Mouse (Mus musculus): ENCODE measurements around the gene Tcf12.

The Tcf12 gene

DNA sequence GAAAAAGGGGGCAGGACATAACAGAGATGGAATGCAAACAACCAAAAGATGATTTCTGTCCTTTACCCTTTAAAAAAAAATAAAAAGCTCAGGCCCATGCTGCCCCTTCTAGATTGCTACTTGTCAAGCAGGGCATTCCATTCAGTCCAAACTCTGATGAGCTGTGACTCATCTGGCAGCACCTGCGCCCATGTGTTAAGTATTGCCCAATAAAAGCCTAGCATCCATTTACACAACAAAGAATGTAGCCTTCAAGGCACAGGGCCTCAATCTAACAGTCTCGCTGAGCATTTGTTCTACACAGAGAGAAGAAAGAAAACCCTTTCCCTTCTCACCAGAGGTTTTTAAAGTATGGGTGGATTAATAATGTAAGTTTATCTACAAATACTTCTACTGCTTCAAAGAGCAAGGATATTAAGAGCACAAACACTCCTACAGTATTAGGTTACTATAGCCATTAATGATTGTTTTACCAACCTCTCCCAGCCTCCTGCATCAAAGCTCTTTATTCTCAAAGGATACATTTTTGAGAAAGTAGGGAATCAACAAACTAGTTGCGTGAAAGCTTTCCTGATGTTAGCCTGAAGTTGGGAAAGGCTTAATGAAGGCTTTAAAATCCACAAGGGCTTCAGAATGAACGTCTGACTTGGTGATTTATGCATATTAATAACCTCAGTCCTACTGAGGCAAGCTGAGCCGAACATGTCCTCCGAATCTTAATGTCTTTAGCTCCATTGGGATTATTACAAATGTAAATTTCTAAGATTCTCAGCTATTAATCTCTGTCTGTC lies 195.6 kb downstream of the Tcf12 start:
- no peak for DNase-seq (ENCODE audit: low read depth, low spot score)

DNA sequence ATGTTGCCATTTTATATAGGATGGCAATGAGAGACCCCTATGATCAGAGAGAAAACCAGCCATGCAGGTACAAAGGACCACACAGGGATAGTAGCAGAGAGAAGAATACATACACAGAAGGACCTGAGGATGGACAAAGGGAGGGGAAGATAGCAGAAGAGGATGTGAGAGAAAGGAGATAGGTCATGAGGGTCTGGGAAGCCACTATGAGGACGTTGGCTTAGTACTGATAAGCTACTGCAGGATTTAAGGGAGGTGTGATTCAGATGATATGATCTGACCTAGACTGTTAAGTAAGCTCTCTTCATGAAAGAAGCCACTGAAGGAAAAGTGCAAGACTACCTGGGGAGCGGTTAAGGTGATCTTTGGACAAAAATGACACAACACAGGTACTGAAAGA lies 205.1 kb downstream of the Tcf12 start:
- no peak for DNase-seq (ENCODE audit: low read depth, low spot score)

DNA sequence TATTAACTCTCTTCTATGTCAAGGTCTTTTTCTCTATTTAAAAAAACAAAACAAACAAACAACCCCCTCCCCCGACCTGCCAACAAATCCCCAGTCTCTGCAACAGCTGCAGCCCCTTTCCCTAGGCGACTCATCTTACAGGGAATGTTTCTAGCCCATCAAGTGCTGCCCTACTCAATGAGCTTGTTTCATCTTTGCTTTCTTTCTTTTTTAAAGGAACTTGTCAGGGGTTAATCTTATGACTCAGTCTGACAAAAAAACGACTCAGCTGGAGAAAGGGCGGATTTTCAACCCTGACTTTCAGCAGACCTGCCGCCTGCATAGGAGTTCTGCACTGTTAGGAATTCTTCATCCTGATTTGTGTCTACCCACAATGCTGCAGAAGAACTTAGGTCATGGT lies 212.8 kb downstream of the Tcf12 start:
- DNase-seq (ENCODE audit: low read depth, low spot score), result no peak

DNA sequence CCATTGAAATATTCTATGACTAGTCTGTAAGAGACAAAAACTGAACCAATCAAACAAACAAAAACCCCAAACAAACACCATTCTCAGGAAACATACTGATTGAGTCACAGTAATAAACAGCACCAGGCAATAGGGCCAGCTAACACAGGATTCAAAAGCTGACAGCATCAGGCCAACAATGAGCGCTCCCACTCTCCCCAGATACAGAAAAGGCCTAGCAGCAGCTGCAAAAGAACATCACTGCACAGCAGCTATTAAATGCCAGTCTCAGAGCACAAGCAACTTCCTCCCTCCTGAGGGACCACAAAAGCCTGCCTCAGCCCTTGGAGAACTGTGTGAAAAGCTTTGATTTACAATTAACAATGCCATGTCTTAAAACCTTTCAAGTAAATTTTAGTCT lies 214.3 kb downstream of the Tcf12 start:
- no peak for DNase-seq (ENCODE audit: low read depth, low spot score)

DNA sequence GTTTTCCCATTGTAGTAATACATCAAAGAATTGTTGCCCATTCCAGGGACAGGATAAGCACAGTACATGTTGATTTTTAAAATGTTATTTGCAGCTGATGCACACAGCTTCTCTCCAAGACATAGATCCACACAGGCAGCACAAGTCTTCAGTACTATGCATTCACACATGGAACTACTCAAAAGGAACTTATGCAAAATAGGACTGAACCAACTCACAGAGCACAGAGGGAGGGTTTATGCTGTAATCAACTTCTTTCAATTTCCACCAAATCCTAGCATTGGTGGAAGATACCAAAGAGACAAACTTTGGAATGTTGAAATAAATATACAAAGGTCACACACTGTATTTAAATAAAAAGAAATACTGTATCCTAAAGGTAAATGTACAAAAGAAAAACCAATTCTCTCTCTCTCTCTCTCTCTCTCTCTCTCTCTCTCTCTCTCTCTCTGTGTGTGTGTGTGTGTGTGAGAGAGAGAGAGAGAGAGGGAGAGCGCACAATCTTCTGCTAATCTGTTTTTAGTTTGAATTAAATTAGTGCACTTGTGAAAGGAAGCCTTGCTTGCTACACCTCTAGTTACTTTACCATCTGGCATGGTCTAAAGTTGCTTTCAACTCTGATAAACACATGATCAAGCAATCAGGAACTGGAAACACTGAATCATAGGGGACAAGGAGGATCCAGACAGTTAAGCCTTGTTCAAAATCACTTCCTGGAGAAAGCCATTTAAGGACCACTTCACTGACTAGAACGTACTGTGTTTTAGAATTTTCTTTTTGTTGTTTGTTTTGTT lies 215.5 kb downstream of the Tcf12 start:
- no peak for DNase-seq (ENCODE audit: low read depth, low spot score)

DNA sequence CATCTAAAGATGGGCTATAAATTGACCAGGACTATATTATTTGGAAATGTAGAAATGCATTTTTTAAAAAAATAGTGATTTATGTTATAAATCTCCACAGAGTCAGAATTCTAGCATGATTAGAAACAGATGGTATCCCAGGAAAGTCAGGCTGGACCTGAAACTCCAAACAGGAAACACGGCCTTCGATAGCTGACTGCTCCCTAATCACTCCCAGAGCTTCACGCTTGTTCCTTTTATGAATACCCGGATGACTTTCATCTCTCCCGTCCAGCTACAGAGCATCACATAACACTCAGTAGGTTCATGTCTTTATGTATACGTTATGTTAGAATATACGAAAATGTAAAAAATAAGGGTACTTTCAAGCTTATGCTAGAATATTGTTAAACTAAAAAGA lies 216.4 kb downstream of the Tcf12 start:
- DNase-seq (ENCODE audit: low read depth, low spot score), result no peak

DNA sequence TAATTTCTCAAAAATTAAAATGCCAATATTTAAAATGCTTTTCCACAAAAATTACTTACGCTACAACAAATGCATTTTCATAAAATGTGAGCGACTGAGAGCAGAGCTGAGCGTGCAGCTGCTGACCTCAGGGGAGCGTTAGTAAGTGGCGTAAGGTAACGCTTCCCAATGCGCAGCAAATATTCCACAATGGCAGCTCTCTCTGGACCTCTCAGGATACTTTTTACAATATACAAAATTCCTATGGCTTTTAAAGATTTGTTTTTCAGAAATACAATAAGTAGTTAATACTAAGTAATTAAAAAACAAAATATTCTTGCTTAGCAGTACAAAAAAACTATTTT lies 216.8 kb downstream of the Tcf12 start:
- no peak for DNase-seq (ENCODE audit: low read depth, low spot score)

DNA sequence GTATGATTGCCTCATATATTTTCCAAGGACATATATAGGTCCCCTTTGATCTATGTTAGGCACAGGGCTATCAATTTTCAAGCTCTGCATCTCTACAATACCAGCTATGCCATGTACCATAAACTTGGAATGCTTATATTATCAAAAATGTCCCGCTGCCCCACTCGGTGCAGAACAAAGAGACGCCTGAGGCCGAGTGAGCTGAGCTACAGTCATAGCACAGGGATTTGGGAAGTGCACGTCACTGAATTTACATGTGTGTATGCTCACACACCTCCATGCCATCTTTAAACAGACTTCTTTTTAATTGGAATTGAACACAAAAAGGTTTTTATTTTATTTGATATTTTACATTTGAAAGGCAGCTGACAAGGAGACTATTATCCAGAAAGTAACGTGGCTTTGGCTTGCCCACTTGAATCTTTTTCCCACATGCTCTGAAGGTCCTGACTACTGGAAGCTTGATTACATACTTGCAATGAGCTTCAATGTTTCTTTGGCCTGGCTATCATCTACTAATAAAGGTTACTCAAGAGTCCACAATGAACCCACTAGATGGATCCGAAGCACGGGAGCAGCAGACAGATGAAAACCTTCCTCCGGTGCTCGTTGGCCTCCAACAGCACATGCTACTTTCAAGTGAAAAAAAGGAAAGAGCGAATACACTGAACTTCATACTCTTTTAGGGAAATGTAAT lies 217.3 kb downstream of the Tcf12 start:
- no peak for DNase-seq (ENCODE audit: low read depth, low spot score)

DNA sequence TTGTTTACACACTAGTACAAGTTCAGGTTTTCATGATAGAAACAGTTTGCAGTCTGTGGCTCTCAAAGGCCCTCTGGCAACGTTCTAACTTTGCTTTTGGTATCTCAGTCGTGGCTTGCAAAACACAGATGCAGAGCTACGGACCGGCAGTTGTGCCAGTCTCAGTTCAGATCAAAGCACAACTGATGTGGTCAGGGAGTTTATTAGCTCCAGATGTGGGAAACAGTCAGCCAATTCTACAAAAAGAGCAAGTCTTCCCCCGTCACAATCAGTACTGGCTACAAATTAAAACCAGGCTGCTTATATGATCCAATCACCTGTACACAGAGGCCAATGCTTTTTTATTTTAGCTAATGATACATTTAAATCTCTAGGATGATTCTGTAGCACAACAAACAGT lies 223.2 kb downstream of the Tcf12 start:
- DNase-seq (ENCODE audit: low read depth, low spot score), result no peak

DNA sequence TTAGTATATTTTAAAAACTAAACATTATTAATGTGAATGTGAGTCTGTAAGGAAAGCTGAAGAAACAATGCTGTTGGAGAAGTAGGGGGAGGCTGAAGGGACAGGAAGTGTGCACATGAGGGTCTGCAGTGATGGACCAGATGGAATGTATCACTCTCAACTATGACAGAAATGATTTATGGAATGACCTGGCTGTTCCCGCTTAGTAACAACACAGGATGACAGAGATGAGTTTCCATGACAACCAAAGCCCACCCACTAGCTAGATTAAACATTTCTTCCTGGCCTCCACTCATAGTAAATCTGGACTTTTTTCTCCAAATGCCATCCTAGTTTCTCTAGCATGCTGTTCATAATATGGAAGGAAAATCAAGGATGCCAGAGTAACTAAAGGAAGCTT lies 231.0 kb downstream of the Tcf12 start:
- DNase-seq (ENCODE audit: low read depth, low spot score), result no peak

DNA sequence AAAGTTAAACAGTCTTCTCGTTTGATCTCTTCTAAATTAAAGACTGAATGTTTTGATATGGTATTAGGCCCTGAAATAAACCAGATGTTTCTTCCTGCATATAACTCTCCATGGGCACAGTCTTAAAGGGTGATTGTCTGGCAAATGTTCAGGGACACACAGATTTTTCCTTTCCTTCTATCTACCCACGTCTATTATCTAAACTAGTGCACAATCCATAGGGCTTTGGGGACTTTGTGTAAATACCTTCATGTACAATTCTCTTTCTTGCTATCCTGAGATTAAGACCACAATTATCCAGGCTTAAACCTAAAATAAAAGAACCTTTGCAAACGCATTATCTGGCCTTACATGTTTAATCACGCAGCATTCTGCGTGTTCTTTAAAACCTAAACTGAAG lies 231.7 kb downstream of the Tcf12 start:
- DNase-seq (ENCODE audit: low read depth, low spot score), result no peak

DNA sequence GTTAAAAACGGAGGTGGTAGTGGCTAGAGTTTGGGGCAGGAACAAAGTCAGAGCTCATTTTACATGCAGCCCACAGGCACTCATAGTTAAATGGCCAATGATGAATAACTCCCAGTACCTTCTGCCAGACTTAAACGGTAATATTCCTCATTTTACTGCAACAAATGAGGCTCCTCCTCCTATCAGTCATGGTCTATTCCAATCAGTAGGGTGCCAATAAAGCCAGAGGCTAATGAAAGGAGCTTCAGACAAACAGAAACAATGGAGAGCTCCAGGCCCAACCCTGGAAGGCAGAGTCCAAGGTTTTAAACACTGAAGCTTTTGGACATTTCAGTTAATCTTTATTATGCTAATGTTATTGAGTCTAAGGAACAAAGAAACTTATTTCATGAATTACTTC lies 232.3 kb downstream of the Tcf12 start:
- DNase-seq (ENCODE audit: low read depth, low spot score), result no peak

DNA sequence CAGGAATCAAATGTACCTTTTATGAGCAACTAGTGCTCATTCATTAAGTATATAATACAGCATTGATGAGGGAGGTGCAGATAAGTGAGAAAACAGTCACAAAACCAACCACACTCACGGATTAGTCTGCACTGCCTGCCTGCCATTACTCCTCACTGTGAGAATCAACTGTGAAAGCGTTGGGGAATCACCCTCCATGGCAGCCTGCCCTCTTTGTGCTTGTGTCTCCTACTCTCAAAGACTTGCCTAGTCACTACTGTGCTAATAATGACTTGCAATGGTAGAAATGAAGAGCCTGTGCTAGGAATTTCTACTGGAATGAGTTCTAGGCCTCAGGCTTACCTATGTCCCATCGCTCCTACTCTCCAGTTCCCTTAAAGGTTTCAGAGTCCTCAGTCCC lies 233.8 kb downstream of the Tcf12 start:
- no peak for DNase-seq (ENCODE audit: low read depth, low spot score)

DNA sequence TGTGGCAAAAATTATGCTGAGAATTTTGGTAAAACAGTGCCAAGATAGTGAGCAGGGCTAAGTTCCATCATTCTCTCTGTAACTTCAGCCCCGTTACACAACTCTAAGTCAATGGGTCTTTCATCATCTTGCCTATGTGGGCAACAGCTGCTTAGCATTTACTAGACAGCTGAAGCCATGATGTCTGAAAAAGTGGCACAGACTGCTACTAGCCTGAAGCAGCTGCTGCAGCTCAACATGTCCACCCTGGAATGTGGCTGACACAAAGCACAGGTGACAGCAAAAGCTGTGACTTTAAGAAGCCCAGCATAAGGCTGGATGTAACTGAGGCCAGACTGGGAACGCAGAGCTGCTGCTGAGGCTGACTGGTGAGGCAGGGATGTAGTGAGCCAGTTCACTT lies 236.9 kb downstream of the Tcf12 start:
- no peak for DNase-seq (ENCODE audit: low read depth, low spot score)

DNA sequence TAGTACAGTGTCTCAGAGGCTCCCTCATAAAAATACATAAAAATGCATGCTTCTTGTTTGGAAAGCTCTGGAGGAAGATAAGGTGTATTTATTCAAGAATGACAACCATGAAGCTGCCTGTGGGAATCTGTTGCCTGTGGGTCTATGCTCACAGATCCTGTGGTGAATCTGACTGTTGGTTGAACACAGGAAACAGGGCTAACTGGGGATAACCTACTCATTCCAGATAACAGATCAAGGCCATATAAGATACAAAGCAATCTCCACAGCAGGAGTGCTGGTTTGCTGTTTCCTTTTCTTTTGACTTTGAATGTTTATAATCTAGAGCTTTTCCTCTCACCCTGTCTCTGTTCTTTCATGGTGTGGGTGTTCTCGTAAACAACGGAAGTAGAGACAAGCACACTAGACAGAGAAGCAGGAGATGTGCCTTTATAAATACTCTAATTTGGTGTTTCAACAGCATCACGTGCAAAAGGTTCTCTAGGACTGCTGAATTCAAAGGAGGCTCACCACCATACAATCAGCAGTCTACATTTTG lies 237.6 kb downstream of the Tcf12 start:
- no peak for DNase-seq (ENCODE audit: low read depth, low spot score)

DNA sequence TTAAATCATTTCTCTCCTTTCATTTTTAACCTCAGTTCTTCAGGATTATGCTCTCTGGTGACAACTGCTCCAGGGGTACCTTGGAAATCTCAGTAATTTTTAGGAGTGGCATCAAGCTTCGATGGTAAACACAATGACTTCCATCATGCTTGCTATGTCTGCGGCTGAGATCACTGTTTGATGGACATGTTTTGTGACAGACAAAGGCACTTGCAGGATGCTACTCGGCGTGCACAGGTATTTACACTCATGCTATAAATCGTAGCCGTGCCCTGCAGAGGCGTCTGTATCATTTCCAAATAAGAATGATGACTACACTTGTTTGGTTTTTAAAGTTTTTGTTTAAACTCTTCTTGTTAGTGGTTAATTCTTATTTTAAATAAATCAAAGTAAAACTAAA lies 248.3 kb downstream of the Tcf12 start:
- no peak for DNase-seq (ENCODE audit: low read depth, low spot score)

DNA sequence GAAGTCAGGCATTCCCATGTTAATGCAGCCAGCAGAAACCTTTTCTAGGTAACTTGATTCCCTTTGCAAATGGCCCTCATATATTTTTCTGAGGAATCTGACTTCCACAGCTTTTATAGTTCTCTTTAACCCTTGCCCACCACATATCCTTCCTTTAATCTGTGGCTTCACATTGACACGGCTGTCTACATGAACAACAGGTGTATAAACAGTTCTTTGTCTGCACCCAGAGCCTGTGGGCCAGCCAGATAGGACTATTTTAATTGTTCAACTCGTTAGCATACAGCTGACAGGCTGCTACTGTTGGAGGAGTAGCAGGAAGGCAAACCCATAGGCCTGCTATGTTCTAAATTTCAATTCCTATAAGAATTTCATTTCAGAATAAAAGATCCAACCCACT lies 250.0 kb downstream of the Tcf12 start:
- DNase-seq (ENCODE audit: low read depth, low spot score), result no peak

DNA sequence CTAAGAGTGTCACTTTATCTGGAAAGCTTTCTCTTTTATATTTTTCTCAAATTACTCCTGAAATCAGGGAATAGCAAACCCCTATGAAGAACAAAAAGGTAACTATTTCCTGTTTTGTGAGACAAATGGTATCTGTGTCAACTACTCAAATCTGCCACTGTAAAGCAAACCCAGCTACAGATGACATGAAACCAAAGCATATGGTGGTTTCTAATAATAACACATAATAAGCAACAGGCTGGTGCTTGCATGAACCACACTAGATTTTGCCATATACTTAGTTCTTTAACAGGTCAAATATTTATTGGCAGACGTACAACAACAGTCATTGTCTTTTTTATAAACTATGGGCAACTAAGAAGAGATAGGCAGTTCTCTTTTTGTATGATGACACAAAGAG lies 253.7 kb downstream of the Tcf12 start:
- no peak for DNase-seq (ENCODE audit: low read depth, low spot score)

DNA sequence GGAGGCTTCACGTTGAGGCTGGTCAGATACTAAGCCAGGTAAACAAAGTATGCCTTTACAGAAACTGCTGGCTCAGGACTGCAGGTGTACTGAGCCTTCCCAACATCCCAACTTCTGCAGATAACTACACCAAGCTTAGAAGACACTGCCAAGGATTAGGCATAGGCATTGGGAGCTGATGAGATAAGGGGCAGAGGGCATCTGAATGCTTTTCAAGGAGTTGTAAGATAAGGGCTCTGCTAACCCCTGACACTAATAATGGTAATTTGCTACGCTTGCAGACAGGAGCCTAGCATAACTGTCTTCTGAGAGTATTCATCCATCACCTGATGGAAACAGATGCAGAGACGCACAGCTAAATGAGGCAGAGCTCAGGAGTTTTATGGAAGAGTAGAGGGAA lies 257.8 kb downstream of the Tcf12 start:
- DNase-seq (ENCODE audit: low read depth, low spot score), result no peak

DNA sequence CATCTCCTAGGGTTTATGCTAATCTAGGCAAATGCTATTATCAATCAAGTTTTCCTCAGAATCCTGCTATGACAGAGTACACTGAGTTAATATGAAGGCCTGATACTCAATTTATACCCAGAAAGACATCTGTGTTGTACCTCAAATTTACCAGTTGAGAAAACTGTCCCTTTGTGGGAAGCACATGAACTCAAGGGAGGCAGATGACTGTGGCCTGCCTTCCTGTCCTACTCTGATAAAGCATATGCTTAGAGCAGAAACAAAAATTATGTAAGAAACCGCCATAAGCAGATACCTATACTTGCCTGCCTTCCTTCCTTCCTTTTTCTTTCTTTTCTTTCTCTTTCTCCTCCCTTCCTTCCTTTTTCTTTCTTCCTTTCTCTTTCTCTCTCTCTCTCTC lies 261.4 kb downstream of the Tcf12 start:
- DNase-seq (ENCODE audit: low read depth, low spot score), result no peak

DNA sequence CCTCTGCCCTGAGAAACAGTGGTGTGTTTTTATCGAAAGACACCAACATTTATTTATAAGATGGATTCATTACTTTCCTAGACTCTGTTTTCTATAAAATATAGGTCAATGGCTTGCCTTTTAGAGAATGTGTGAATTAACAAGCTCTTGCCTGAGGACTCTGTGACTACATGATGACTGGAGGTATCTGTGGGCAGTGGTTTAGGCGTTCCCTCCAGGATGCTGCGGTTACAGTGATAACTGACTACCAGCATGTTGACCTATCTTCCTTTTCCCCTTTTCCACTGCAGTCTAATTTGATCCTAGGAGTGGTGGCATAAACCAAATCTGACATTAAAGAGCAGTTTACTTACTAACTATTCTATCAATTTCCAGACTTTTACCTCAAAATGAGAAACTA lies 263.3 kb downstream of the Tcf12 start:
- no peak for DNase-seq (ENCODE audit: low read depth, low spot score)

DNA sequence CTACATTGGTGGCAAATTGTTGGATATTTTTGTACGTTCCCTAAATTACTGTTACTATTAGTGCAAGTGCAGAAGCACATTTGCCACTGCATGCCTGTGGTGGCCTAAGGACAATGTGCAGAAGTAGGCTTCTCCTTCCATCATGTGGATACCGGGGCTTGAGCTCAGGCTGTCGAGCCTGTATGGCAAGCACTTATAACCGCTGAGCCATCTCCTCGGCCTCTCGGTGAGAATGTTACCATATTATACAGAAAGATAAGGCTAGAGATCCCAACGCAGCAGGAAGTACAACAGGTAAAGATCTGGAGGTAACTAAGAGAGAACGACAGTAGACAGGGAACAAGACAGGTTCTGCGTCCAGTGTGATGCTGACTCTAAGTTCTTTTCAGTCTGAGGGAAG lies 263.8 kb downstream of the Tcf12 start:
- DNase-seq (ENCODE audit: low read depth, low spot score), result no peak

DNA sequence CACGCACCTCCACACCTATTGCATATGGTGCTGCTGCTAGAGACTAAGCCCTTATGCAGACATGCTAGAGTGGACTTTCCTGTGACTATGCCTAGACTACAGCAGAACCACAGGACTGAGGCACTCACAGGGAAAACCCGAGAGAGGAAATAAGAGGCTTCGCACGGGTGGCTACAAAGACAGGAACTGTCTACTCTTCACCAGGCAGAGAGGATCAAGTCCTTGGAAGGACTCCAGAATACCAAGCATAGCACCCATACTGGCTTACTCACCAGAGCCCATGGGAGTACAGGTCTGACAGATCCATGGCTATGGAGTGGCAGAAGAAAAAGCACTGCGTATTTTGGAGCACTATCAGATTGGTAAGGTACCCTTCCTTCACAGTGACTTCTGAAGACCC lies 269.8 kb downstream of the Tcf12 start:
- no peak for DNase-seq (ENCODE audit: low read depth, low spot score)
